Mouse (Mus musculus): ENCODE data around the gene Dspp. TPM values are rescaled to one million over a fixed set of nuclear protein-coding genes. Genes with fewer than 3 reads are reported as not detected.

Gene Dspp
- 0.04 TPM in 1 of 2 replicates, not detected in the other for polyA plus RNA-seq (2015; fragmentation: Nextera tagmentation; extraction: Ambion mirVana)

GRCm38 (mm10) chr5:104170412-104170811 lies at the start of gene Dspp:
Gene Dspp, plus strand, starts transcription at chr5:104170712.
- ATAC-seq (ENCODE audit: insufficient number of reproducible peaks, insufficient read depth, low FRiP score, low TSS enrichment, low read depth), result no peak
- no peaks in the 10 kb centered on the region for H3K4me1 ChIP-seq
- no peak within 1 kb of the TSS for H3K4me3 ChIP-seq
- H3K9ac ChIP-seq, result no peak within 1 kb of the TSS
- WGBS, result 89% methylated on average over 7 of the region's 7 CpGs
- no peaks in the 10 kb centered on the region for H3K9me3 ChIP-seq
- H3K27ac ChIP-seq, result no peak within 1 kb of the TSS
- no peak within 1 kb of the TSS for H3K4me2 ChIP-seq
- H3K27me3 ChIP-seq, result no peaks in the 10 kb centered on the region
- no peaks in the 10 kb centered on the region for H3K36me3 ChIP-seq

- Histone ChIP-seq H3K4me3 (no peak overlapping the region), H3K27ac (no peak overlapping the region), H3K27me3 (no peaks in the 10 kb centered on the region), H3K9ac (no peak overlapping the region), H3K36me3 (no peaks in the 10 kb centered on the region), H3K4me1 (peaks cover 9% of the 10 kb centered on the region), H3K4me2 (no peak overlapping the region), H3K9me3 (no peaks in the 10 kb centered on the region)
- ATAC-seq (ENCODE audit: insufficient number of reproducible peaks, insufficient read depth, low FRiP score, low TSS enrichment, low read depth), result no peak
- 90% methylated on average over 6 of the region's 6 CpGs for WGBS
These were observed 46.4 kb upstream of the Dspp start for GRCm38 (mm10) chr5:104124016-104124658.

DNA sequence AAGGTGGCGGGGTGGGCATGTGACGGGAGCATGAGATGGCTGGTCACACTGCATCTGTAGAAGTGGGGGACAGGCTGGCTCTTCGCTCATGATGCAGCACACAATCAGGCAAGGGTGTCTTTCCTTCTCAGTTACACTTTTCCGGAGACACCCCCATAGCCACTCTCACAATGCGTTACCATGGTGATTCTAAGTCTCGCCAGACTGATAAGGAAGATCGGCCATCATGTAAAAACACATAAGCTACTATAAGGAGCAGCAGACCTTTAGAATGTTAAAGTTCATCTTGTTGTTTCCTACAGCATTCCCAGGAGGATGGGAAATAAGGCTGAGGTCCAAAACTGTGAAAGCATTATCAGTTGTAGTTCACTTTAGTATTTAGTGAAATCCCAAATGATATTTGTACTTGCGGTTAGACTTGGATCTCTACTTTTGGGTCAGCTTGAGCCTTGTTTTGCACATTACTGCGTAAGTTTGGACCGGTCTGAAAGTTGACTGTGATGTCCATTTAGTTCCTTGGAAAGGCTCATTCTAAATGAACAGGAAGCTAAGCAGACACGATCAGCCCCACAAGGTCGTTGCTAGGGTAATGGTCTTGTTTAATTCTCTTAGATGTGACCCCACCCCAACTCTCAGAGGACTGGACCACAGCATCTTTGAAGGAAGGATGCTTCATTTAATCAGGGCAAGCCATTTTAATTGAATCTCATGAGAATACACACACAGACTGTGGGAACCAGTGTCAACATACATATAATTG lies 43.8 kb upstream of the Dspp start:
- WGBS, result 83% methylated on average over 12 of the region's 12 CpGs
- Histone ChIP-seq H3K4me1 (peaks cover 9% of the 10 kb centered on the region), H3K36me3 (no peaks in the 10 kb centered on the region), H3K27me3 (no peaks in the 10 kb centered on the region), H3K4me2 (no peak overlapping the region), H3K4me3 (no peak overlapping the region), H3K9me3 (no peaks in the 10 kb centered on the region), H3K27ac (no peak overlapping the region), H3K9ac (no peak overlapping the region)
- ATAC-seq (ENCODE audit: insufficient number of reproducible peaks, insufficient read depth, low FRiP score, low TSS enrichment, low read depth), result no peak

DNA sequence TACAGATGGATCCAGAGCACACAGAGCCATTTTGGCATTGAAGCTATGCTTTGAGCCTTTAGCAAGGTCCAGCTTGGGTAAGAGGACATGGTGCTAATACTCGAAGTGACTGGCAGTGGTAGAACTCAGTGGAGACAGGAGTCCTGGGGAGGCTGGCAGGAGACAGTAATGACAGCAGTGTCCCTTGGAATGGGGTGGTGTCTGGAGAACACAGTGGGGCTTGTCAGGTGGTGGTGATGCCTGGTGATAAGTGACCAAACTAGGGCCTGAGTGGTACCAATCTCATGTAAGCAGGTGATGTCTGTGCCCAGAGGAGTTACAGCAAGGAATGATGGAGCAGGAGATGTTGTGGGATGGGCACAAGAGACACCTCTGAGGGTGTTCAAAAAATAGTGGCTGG lies 43.2 kb upstream of the Dspp start:
- no peak overlapping the region for H3K4me3 ChIP-seq

DNA sequence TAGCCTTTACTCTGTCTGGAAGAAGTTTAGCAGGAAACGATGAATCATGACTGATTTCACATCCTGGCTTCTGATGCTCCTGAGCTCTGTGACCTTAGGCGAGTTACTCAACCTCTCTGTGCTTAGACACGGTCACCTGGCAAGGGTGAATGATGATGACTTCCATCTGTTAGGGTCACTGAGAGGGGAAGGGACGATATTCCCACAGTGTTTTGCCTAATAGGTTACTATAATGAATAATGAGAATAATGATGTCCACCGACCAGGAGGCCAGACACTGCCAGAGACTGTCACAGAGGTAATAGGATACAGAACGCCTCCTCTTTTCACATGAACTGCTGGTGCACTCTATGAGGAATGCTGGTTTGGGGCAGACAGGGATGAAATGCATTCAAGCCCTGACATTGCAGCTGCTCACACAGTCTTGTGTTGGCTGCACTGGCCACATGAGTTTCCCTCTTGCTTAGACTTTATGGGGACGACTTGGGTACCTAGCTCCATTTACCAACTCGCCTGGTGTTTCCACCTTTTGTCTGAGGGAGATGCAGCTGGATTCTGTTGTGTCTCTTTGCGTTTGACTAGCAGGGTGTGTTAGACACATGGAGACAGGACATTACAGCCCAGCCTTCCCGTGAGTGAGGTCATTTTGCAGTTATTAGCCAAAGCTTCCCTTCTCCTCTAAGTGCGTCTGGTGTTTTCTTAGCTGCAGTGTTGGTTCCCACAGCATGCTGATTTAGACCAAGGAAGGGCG lies 42.1 kb upstream of the Dspp start:
- Histone ChIP-seq H3K27me3 (no peaks in the 10 kb centered on the region), H3K4me1 (peaks cover 9% of the 10 kb centered on the region), H3K4me3 (no peak overlapping the region), H3K36me3 (no peaks in the 10 kb centered on the region), H3K4me2 (no peak overlapping the region), H3K9me3 (no peaks in the 10 kb centered on the region), H3K9ac (no peak overlapping the region), H3K27ac (0 out of 2 replicates have a peak overlapping the region, but pooled peaks have one; percentile 28)
- 0 out of 2 replicates have a peak, but pooled peaks have one; percentile 3 for ATAC-seq (ENCODE audit: insufficient number of reproducible peaks, insufficient read depth, low FRiP score, low TSS enrichment, low read depth)
- WGBS, result 31% methylated on average over 12 of the region's 12 CpGs

More for the DNA sequence above, 43.2 kb upstream of the Dspp start:
- no peaks in the 10 kb centered on the region for H3K9me3 ChIP-seq
- H3K36me3 ChIP-seq, result no peaks in the 10 kb centered on the region
- ATAC-seq (ENCODE audit: insufficient number of reproducible peaks, insufficient read depth, low FRiP score, low TSS enrichment, low read depth), result no peak; the same call in 1 of the 2 replicates
- H3K27me3 ChIP-seq, result no peaks in the 10 kb centered on the region
- H3K9ac ChIP-seq, result no peak overlapping the region
- 89% methylated on average over 1 of the region's 1 CpGs for WGBS
- H3K4me1 ChIP-seq, result peaks cover 9% of the 10 kb centered on the region
- no peak overlapping the region for H3K4me2 ChIP-seq
- no peak overlapping the region for H3K27ac ChIP-seq

- Histone ChIP-seq H3K9me3 (no peaks in the 10 kb centered on the region), H3K4me2 (no peak overlapping the region)
- ATAC-seq (ENCODE audit: insufficient number of reproducible peaks, insufficient read depth, low FRiP score, low TSS enrichment, low read depth), result no peak
These were observed 39.6 kb upstream of the Dspp start for GRCm38 (mm10) chr5:104130891-104131290.

GRCm38 (mm10) chr5:104131544-104131943 lies 39.0 kb upstream of the Dspp start:
- H3K9ac ChIP-seq, result no peak overlapping the region
- H3K4me3 ChIP-seq, result no peak overlapping the region
- no peak overlapping the region for H3K4me2 ChIP-seq
- no peak overlapping the region for H3K27ac ChIP-seq
- peaks cover 9% of the 10 kb centered on the region for H3K4me1 ChIP-seq
- no peaks in the 10 kb centered on the region for H3K36me3 ChIP-seq
- 65% methylated on average over 4 of the region's 4 CpGs for WGBS
- no peaks in the 10 kb centered on the region for H3K27me3 ChIP-seq
- no peaks in the 10 kb centered on the region for H3K9me3 ChIP-seq
- no peak for ATAC-seq (ENCODE audit: insufficient number of reproducible peaks, insufficient read depth, low FRiP score, low TSS enrichment, low read depth)

More at GRCm38 (mm10) chr5:104130891-104131290, 39.6 kb upstream of the Dspp start:
- H3K9ac ChIP-seq, result no peak overlapping the region
- H3K27ac ChIP-seq, result no peak overlapping the region
- peaks cover 9% of the 10 kb centered on the region for H3K4me1 ChIP-seq
- no peak overlapping the region for H3K4me3 ChIP-seq
- H3K36me3 ChIP-seq, result no peaks in the 10 kb centered on the region
- 87% methylated on average over 4 of the region's 4 CpGs for WGBS
- no peaks in the 10 kb centered on the region for H3K27me3 ChIP-seq

- no peaks in the 10 kb centered on the region for H3K27me3 ChIP-seq
- ATAC-seq (ENCODE audit: insufficient number of reproducible peaks, insufficient read depth, low FRiP score, low TSS enrichment, low read depth), result no peak
- no peaks in the 10 kb centered on the region for H3K9me3 ChIP-seq
- H3K27ac ChIP-seq, result no peak overlapping the region
- no peak overlapping the region for H3K4me3 ChIP-seq
- no peaks in the 10 kb centered on the region for H3K36me3 ChIP-seq
- H3K4me2 ChIP-seq, result no peak overlapping the region
- H3K4me1 ChIP-seq, result peaks cover 3% of the 10 kb centered on the region
- H3K9ac ChIP-seq, result no peak overlapping the region
- WGBS, result 57% methylated on average over 4 of the region's 4 CpGs
These were observed 36.8 kb upstream of the Dspp start for GRCm38 (mm10) chr5:104133752-104134151.

DNA sequence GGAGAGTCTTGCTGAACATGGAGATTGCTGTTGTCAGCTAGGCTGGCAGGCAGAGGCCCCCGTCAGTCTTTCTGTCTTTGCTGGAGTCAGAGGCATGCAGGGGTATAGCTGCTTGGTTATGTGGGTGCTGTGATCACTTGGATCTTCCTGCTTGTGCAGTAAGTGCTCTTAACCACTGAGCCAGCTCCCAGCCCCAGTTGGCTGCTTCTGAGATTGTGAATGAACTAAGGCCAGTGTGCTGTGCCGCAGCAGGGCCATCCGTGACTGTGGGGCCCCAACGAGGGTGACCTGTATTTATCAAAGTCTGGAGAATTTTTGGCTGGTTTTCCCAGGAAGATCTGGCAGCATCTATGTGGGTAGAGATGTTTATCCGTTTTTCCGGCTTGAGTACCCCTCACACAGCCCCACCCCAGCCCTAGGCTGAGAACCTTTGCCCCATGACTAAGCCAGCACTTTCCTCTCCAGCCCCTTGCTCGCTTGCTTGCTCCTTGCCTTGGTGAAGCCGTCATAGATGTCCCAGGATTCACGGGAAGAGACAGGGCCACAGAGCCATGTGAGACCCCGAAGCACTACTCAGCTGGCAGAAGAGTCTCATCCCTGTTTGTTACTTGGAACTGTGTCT lies 32.5 kb upstream of the Dspp start:
- Histone ChIP-seq H3K4me2 (no peak overlapping the region), H3K27me3 (no peaks in the 10 kb centered on the region), H3K4me3 (no peak overlapping the region), H3K27ac (no peak overlapping the region), H3K9ac (no peak overlapping the region), H3K4me1 (no peaks in the 10 kb centered on the region; the same call in 1 of the 2 replicates), H3K36me3 (no peaks in the 10 kb centered on the region), H3K9me3 (no peaks in the 10 kb centered on the region)
- ATAC-seq (ENCODE audit: insufficient number of reproducible peaks, insufficient read depth, low FRiP score, low TSS enrichment, low read depth), result no peak
- WGBS, result 78% methylated on average over 10 of the region's 10 CpGs

DNA sequence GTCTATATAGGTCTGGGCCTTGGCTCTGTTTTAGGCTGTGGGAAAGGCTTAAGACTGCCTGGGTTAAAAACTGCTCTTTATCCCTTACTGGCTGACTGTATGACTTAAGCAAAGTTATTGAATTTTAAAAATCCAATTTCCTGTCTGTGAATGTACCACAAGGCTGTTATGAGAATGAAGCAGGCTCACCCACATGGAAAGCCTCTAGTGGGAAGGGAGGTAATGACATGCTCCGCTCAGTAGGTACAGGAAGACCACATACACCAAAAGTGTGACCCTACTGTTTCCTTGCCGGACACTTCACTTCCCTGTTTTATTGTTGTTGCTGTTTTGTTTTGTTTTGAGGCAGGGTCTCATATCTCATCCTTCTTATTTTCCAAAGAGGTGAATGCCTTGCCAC lies 29.4 kb upstream of the Dspp start:
- Histone ChIP-seq H3K9me3 (no peaks in the 10 kb centered on the region), H3K36me3 (no peaks in the 10 kb centered on the region), H3K9ac (no peak overlapping the region), H3K4me3 (no peak overlapping the region), H3K4me2 (no peak overlapping the region), H3K4me1 (no peaks in the 10 kb centered on the region; the same call in 1 of the 2 replicates), H3K27ac (no peak overlapping the region), H3K27me3 (no peaks in the 10 kb centered on the region)
- ATAC-seq (ENCODE audit: insufficient number of reproducible peaks, insufficient read depth, low FRiP score, low TSS enrichment, low read depth), result no peak
- WGBS, result 79% methylated on average over 2 of the region's 2 CpGs

DNA sequence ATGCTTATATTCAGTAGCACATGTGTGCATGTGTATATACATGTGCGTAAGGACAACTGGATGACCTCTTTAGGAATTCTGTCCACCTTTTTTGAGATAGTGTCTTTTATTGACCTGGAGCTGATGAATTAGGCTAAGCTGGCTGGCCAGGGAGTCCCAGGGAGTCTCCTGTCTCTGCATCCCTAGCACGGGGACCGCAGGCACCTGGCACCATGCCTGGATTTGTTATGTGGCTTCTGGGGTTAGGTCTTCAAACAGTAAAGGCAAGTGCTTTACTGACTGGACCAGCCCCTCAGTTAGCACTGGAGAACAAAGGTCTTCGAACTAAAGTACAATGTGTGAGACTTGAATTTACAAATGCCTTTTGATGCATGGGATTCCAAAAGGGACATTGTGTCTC lies 26.5 kb upstream of the Dspp start:
- WGBS, result 86% methylated on average over 4 of the region's 4 CpGs
- ATAC-seq (ENCODE audit: insufficient number of reproducible peaks, insufficient read depth, low FRiP score, low TSS enrichment, low read depth), result no peak

More for the DNA sequence above, 26.5 kb upstream of the Dspp start:
- no peaks in the 10 kb centered on the region for H3K36me3 ChIP-seq
- no peak overlapping the region for H3K4me3 ChIP-seq
- no peak overlapping the region for H3K27ac ChIP-seq
- no peaks in the 10 kb centered on the region for H3K27me3 ChIP-seq
- no peaks in the 10 kb centered on the region for H3K9me3 ChIP-seq
- H3K4me2 ChIP-seq, result no peak overlapping the region
- H3K4me1 ChIP-seq, result no peaks in the 10 kb centered on the region
- no peak overlapping the region for H3K9ac ChIP-seq
